Mouse (Mus musculus) midbrain, embryonic 16.5 days (tissue): ENCODE measurements at regions not wholly inside any gene's neighbourhood (a gene's known extent, or its start where the extent isn't known, plus 50 kb on each side); places are given as distances from the start of the nearest gene placed in this dataset.
"Not testable (repeated sequence)": the region's sequence is repeated elsewhere in the genome, so short reads cannot be mapped to it uniquely, and the experiment has no call there.

Experiments used
- ATAC-seq: fragments of 200-750 bp; cut with Nextera tagmentation; 2 replicates; pipeline ENCODE4 v1.8.0; 2017; ENCODE audit warnings: moderate TSS enrichment
- H3K27ac ChIP-seq: fragments of 300-500 bp; sonication (generic); 2 replicates; pipeline ENCODE4 v1.5.1; 2014; ENCODE audit warnings: mild to moderate bottlenecking, low read length, mixed read lengths
- H3K27me3 ChIP-seq: fragments of 300-500 bp; sonication (generic); 2 replicates; pipeline ENCODE4 v1.6.1; 2014; ENCODE audit warnings: low read depth, low read length, mixed read lengths; ENCODE audit not compliant: control insufficient read depth, insufficient read depth
- H3K36me3 ChIP-seq: fragments of 300-500 bp; sonication (generic); 2 replicates; pipeline ENCODE4 v1.6.1; 2014; ENCODE audit warnings: mild to moderate bottlenecking, low read length, moderate library complexity, mixed read lengths; ENCODE audit not compliant: control insufficient read depth, insufficient read depth
- H3K4me1 ChIP-seq: fragments of 300-500 bp; sonication (generic); 2 replicates; pipeline ENCODE4 v1.6.1; 2014; ENCODE audit warnings: mild to moderate bottlenecking, low read length, mixed read lengths; ENCODE audit not compliant: control insufficient read depth, insufficient read depth
- H3K4me2 ChIP-seq: fragments of 300-500 bp; sonication (generic); 2 replicates; pipeline ENCODE4 v1.6.1; 2014; ENCODE audit warnings: mild to moderate bottlenecking, low read length, mixed read lengths
- H3K4me3 ChIP-seq: fragments of 300-500 bp; sonication (generic); 2 replicates; pipeline ENCODE4 v1.5.1; 2014; ENCODE audit warnings: low read depth, mild to moderate bottlenecking, low read length, moderate library complexity, mixed read lengths
- H3K9ac ChIP-seq: fragments of 300-500 bp; sonication (generic); 2 replicates; pipeline ENCODE4 v1.6.1; 2014; ENCODE audit warnings: low read depth, low read length, mixed read lengths
- H3K9me3 ChIP-seq: fragments of 300-500 bp; sonication (generic); replicated peaks from 2 replicates; pipeline ENCODE4 v1.6.1; 2014; ENCODE audit warnings: mild to moderate bottlenecking, low read length, mixed read lengths; ENCODE audit not compliant: control insufficient read depth, poor library complexity, severe bottlenecking
- whole genome bisulfite sequencing: fragments of 180-500 bp; shearing (Covaris S2); extraction: QIAGEN DNeasy Blood & Tissue Kit; methylation state at CpG from one replicate; pipeline ENCODE4 v1.1.7; 2014; 5-methylcytosine and 5-hydroxymethylcytosine counted together

GRCm38 (mm10) chr15:3909471-3909870 lies 69.9 kb downstream of the Fbxo4 start:
- no peaks in the 10 kb centered on the region for H3K4me1 ChIP-seq
- no peak overlapping the region for H3K4me2 ChIP-seq
- H3K9ac ChIP-seq = no peak overlapping the region
- no peak overlapping the region for H3K27ac ChIP-seq
- no peaks in the 10 kb centered on the region for H3K36me3 ChIP-seq
- ATAC-seq = no peak
- H3K9me3 ChIP-seq = no peaks in the 10 kb centered on the region; the same call in 1 of the 2 replicates
- H3K4me3 ChIP-seq = no peak overlapping the region
- WGBS = 61% methylated on average over 3 of the region's 3 CpGs
- no peaks in the 10 kb centered on the region for H3K27me3 ChIP-seq

DNA sequence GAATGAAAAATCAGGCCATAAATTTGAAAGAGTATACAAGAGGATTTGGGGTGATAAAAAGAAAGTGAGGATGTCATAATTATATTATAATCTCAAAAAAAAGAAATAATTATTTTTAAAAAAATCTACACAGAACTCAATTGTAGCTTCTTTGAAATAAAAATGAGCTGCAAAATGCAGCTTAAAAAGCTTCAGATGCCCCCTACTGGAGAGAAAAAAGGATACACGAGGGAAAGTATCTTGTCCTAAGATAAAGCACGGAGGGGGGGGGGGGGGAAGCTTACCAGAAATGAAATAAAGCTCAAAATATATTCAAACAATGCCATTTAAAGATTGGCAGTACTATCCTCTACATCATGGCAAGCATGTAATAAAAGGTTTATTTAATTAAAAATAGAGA lies 70.7 kb downstream of the Fbxo4 start:
- Histone ChIP-seq H3K4me3 (no peak overlapping the region), H3K9me3 (no peaks in the 10 kb centered on the region; the same call in 1 of the 2 replicates), H3K27me3 (no peaks in the 10 kb centered on the region), H3K9ac (no peak overlapping the region), H3K4me1 (no peaks in the 10 kb centered on the region), H3K4me2 (no peak overlapping the region), H3K27ac (no peak overlapping the region), H3K36me3 (no peaks in the 10 kb centered on the region)
- 11% methylated on average over 2 of the region's 2 CpGs for whole genome bisulfite sequencing
- ATAC-seq = no peak

GRCm38 (mm10) chr15:3905548-3905947 lies 73.8 kb downstream of the Fbxo4 start:
- Histone ChIP-seq H3K4me1 (no peaks in the 10 kb centered on the region), H3K27ac (no peak overlapping the region), H3K27me3 (no peaks in the 10 kb centered on the region), H3K4me3 (no peak overlapping the region), H3K36me3 (no peaks in the 10 kb centered on the region), H3K9me3 (no peaks in the 10 kb centered on the region), H3K9ac (no peak overlapping the region), H3K4me2 (no peak overlapping the region)
- 73% methylated on average over 2 of the region's 2 CpGs for WGBS
- ATAC-seq = no peak

DNA sequence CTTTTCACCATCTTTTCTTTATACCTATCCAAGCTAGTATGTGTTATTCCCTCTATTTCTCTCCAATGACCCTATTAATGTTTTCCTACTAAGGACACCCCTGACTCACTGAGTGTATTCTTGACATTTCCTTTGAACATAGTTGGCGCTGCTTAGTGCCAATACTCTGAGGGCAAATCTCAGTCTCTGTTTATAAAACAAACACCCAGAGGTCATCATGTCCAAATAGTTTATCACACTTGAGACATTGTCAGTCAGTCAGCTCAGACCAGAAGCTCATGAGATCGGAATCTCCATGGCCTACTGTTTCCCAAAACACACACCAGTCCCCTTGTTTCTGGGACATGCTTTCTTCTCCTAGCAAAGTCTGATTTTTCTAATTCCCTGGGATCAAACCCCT lies 100.9 kb downstream of the Fbxo4 start:
- WGBS = 86% methylated on average over 2 of the region's 2 CpGs
- no peaks in the 10 kb centered on the region for H3K36me3 ChIP-seq
- ATAC-seq = no peak
- no peaks in the 10 kb centered on the region for H3K4me1 ChIP-seq
- no peak overlapping the region for H3K4me3 ChIP-seq
- no peak overlapping the region for H3K9ac ChIP-seq
- no peaks in the 10 kb centered on the region for H3K9me3 ChIP-seq
- H3K4me2 ChIP-seq = no peak overlapping the region
- no peak overlapping the region for H3K27ac ChIP-seq
- H3K27me3 ChIP-seq = no peaks in the 10 kb centered on the region

DNA sequence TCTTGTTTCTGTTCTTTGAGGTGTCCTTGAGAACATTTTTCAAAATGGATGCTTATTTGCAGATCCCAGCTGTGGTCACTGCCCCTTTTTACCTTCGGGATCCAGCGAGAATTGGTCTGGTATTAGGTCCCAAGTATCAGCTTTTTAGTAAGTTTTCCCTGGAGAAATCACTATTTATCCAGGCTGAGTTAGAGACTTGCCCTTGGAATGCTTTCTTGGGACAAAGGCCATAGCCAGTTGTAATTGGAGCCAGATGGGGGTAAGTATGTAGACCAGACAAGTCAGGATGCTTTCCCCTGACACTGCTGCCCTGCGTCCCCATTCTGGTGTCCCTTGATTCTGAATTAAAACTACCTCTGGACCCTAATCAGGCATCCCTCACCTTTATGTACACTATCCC lies 101.9 kb downstream of the Fbxo4 start:
- Histone ChIP-seq H3K4me1 (no peaks in the 10 kb centered on the region), H3K9me3 (no peaks in the 10 kb centered on the region), H3K4me3 (no peak overlapping the region), H3K27ac (no peak overlapping the region), H3K4me2 (no peak overlapping the region), H3K9ac (no peak overlapping the region), H3K36me3 (no peaks in the 10 kb centered on the region), H3K27me3 (no peaks in the 10 kb centered on the region)
- no peak for ATAC-seq
- 90% methylated on average over 3 of the region's 3 CpGs for whole genome bisulfite sequencing

DNA sequence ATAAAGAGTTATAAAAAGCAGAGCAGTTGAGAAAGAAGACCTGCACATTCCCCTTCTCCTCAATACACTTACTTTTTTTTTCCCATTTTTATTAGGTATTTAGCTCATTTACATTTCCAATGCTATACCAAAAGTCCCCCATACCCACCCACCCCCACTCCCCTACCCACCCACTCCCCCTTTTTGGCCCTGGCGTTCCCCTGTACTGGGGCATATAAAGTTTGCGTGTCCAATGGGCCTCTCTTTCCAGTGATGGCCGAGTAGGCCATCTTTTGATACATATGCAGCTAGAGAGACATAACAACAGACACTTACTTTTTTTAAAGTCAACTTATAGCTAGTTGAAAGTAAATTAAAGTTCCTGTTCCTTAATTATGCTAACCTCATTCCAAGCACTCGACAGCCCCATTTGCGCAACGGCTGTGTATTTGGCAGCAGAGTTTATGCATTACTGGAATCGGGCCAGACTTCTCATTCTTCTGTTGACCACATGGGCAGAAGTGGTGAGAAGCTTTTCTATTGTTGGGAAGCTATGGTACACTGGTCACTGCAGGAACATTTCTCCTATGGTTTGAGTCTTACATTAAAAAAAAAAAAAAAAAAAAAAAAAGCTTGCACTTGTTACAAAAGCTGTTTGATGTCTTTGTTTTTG lies 104.0 kb downstream of the Fbxo4 start:
- 64% methylated on average over 6 of the region's 7 CpGs for WGBS
- H3K4me1 ChIP-seq, H3K27me3 ChIP-seq, H3K9me3 ChIP-seq, H3K27ac ChIP-seq, H3K9ac ChIP-seq, H3K4me2 ChIP-seq, ATAC-seq, H3K36me3 ChIP-seq, H3K4me3 ChIP-seq: not testable (repeated sequence)

GRCm38 (mm10) chr15:3831802-3832201 lies 147.6 kb downstream of the Fbxo4 start:
- Histone ChIP-seq H3K4me2 (no peak overlapping the region), H3K36me3 (no peaks in the 10 kb centered on the region), H3K27ac (no peak overlapping the region), H3K9ac (no peak overlapping the region), H3K27me3 (no peaks in the 10 kb centered on the region), H3K9me3 (no peaks in the 10 kb centered on the region), H3K4me3 (no peak overlapping the region), H3K4me1 (no peaks in the 10 kb centered on the region)
- no peak for ATAC-seq
- WGBS = 92% methylated on average over 4 of the region's 4 CpGs

GRCm38 (mm10) chr15:3805430-3805829 lies 173.9 kb downstream of the Fbxo4 start:
- WGBS = 94% methylated on average over 2 of the region's 2 CpGs
- Histone ChIP-seq H3K4me1 (no peaks in the 10 kb centered on the region), H3K9ac (no peak overlapping the region), H3K27me3 (no peaks in the 10 kb centered on the region), H3K4me3 (no peak overlapping the region), H3K27ac (no peak overlapping the region), H3K36me3 (no peaks in the 10 kb centered on the region), H3K9me3 (no peaks in the 10 kb centered on the region), H3K4me2 (no peak overlapping the region)
- no peak for ATAC-seq

DNA sequence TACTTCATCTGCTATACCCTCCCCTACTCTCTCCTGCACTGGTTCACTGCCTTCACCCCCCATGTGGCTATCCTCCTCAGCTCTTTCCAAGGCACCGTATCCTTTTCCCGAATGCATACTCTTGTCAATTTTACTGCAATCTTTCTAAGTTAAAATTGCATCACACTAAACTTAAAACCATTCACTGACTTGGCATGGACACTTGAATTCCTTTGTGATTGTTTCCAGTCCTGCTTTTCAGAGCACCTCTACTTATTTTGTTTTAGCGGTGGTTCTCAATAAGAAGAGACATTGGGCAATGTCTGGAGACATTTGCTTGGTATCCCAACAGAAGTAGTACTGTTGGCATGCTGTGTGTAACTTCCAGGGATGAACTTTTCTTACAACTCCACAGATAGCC lies 192.6 kb upstream of the Ghr start:
- no peak overlapping the region for H3K9ac ChIP-seq
- no peaks in the 10 kb centered on the region for H3K9me3 ChIP-seq
- no peaks in the 10 kb centered on the region for H3K36me3 ChIP-seq
- WGBS = 85% methylated on average over 3 of the region's 3 CpGs
- H3K4me2 ChIP-seq = no peak overlapping the region
- H3K27ac ChIP-seq = no peak overlapping the region
- H3K4me3 ChIP-seq = no peak overlapping the region
- no peak for ATAC-seq
- no peaks in the 10 kb centered on the region for H3K4me1 ChIP-seq
- H3K27me3 ChIP-seq = no peaks in the 10 kb centered on the region
